Mouse (Mus musculus) gastrocnemius, postnatal 14 days (tissue): ENCODE data around the gene Epha6. TPM values are rescaled to one million over a fixed set of nuclear protein-coding genes. Genes with fewer than 3 reads are reported as not detected.

Experiments
- DNase-seq: peaks from one replicate; pipeline ENCODE4 v3.0.0; 2021; ENCODE audit warnings: mixed read lengths
- intact Hi-C: fragments of 180-260 bp; cut with DNase I; formaldehyde crosslinking; loops from one replicate; pipeline ENCODE4 v1.15.1; 2025; ENCODE audit warnings: low total_unique reads
- total RNA-seq, 2 experiments: library from RNA; stranded (reverse); gene quantifications; 2 replicates each; pipeline ENCODE4 v1.2.3; 2021

Epha6 gene
- total RNA-seq, 2 experiments from 2014 or later = 0.04 to 0.12 TPM

- DNase-seq = no peak
- intact Hi-C loops = no loop called here
Measured at GRCm38 (mm10) chr16:60274109-60274508, 331.2 kb downstream of the Epha6 start.

- DNase-seq = no peak
- intact Hi-C loops = no loop called here
Measured at GRCm38 (mm10) chr16:60266367-60267351, 338.7 kb downstream of the Epha6 start.

- intact Hi-C loops = no loop called here
- no peak for DNase-seq
Measured at GRCm38 (mm10) chr16:60264719-60265508, 340.4 kb downstream of the Epha6 start.

GRCm38 (mm10) chr16:60258151-60258635 lies 347.1 kb downstream of the Epha6 start:
- DNase-seq = no peak

GRCm38 (mm10) chr16:60257623-60258022 lies 347.7 kb downstream of the Epha6 start:
- no peak for DNase-seq
- intact Hi-C loops = no loop called here

More at GRCm38 (mm10) chr16:60258151-60258635, 347.1 kb downstream of the Epha6 start:
- intact Hi-C loops = no loop called here

GRCm38 (mm10) chr16:60257044-60257443 lies 348.3 kb downstream of the Epha6 start:
- no peak for DNase-seq

GRCm38 (mm10) chr16:60239356-60240190 lies 365.8 kb downstream of the Epha6 start:
- intact Hi-C loops = no loop called here
- DNase-seq = no peak

More at GRCm38 (mm10) chr16:60257044-60257443, 348.3 kb downstream of the Epha6 start:
- intact Hi-C loops = no loop called here

GRCm38 (mm10) chr16:60233985-60234766 lies 371.2 kb downstream of the Epha6 start:
- intact Hi-C loops = no loop called here
- DNase-seq = no peak

GRCm38 (mm10) chr16:60232982-60233381 lies 372.3 kb downstream of the Epha6 start:
- intact Hi-C loops = no loop called here
- no peak for DNase-seq

GRCm38 (mm10) chr16:60209151-60209550 lies 396.2 kb downstream of the Epha6 start:
- DNase-seq = no peak
- intact Hi-C loops = no loop called here

GRCm38 (mm10) chr16:60175580-60175979 lies 429.8 kb downstream of the Epha6 start:
- intact Hi-C loops = no loop called here
- no peak for DNase-seq

- DNase-seq = no peak
- intact Hi-C loops = no loop called here
Measured at GRCm38 (mm10) chr16:60152439-60152838, 452.9 kb downstream of the Epha6 start.

- DNase-seq = no peak
- intact Hi-C loops = no loop called here
Measured at GRCm38 (mm10) chr16:60144370-60144769, 461.0 kb downstream of the Epha6 start.

- intact Hi-C loops = no loop called here
- DNase-seq = no peak
Measured at GRCm38 (mm10) chr16:60121435-60121834, 483.9 kb downstream of the Epha6 start.

- intact Hi-C loops = no loop called here
Measured at GRCm38 (mm10) chr16:60102210-60102609, 503.1 kb downstream of the Epha6 start.

GRCm38 (mm10) chr16:60095333-60095732 lies 510.0 kb downstream of the Epha6 start:
- DNase-seq = no peak
- intact Hi-C loops = no loop called here

More at GRCm38 (mm10) chr16:60102210-60102609, 503.1 kb downstream of the Epha6 start:
- DNase-seq = no peak

- intact Hi-C loops = no loop called here
Measured at GRCm38 (mm10) chr16:60086976-60087375, 518.4 kb downstream of the Epha6 start.

GRCm38 (mm10) chr16:60070457-60071112 lies 534.7 kb downstream of the Epha6 start:
- intact Hi-C loops = no loop called here
- no peak for DNase-seq

More at GRCm38 (mm10) chr16:60086976-60087375, 518.4 kb downstream of the Epha6 start:
- no peak for DNase-seq
